Mouse (Mus musculus): Measurements from ENCODE around the gene Cdc42ep4. TPM values are rescaled to one million over a fixed set of nuclear protein-coding genes. Genes with fewer than 3 reads are reported as not detected.
A peak's percentile ranks its signal among the peaks of the same experiment; 100 is the strongest.

The Cdc42ep4 gene
- polyA plus RNA-seq, 1 experiment from 2014 or later, result 91.4 TPM

DNA sequence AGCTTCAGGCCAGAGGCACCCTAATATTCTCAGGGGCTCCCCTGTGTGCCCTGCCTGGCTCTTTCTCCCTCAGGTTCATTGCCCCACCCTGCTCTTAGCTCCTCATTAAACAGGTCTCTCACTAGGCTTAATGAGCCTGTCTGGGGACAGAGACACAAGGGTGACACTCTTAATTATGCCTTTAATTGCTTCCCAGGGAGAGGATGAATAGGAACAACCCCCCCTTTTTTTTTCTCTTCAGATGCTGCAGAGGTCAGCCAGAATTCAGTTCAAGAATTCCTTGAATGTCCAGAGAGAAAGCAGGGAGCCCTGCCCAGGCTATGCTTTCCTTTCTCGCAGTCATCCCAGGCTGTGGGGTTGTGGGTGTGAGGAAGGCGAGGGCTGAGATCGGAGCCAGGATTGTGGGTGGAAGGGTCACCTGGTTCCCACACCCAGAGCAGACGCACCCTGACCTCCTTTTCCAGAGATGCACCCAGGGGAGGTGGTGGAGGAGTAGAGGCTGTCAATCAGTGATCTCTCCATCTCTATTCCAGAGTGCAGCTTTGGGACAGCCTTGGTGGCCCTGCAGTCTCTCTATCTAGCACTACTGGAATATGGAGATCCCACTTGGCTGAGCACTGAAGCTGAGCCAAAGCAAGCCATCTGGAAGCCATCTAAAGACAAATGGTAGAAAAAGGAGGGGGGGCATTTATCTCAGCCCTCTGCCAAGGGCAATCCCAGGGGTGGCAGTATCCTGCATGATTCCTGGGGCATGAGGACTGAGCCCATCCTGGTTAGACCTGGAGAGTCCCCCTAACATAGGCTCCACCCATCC, 26.2 kb downstream of the Cdc42ep4 start:
- 87% methylated on average over 4 of the region's 4 CpGs for WGBS
- no peak for DNase-seq (ENCODE audit: low spot score)

DNA sequence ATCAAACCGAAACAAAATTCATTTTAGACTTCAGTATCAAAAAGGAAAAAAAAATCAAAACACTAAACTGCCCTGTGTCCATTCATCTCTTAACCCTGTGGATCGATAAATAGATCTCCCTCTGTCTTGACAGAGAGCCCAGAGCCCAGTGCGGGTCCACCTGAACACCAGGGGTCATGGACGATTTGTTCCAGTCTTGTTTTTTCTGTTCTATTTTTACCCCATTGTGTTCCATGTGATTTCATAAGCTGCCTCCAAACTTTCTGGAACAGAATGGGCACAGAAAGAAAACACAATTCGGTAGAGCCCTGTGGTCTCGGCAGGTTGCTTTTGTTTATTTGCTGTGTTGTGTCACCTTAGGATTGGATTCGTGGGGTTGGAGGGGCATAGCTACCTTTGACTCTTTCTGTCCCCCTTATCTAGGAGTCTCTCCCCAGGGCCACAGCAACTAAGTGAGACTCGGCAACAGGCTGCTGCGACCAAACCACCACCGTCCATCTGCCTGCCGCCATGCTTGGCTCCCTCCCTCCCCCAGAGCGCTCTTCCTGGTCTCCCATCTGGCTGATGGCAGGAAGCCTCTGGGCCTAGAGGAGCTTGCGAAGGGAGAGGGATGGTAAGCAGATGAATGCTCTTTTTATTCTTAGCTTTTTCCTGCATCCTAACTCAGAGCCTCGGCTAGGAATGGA, 29.1 kb downstream of the Cdc42ep4 start:
- Histone ChIP-seq H3K36me3 (peaks cover 48% of the 10 kb centered on the region), H3K27me3 (ENCODE audit: low read depth, poor library complexity, severe bottlenecking) (no peaks in the 10 kb centered on the region), H3K4me3 (no peak overlapping the region), H3K4me1 (peaks cover 22% of the 10 kb centered on the region), H3K9me3 (replicated peaks) (no peaks in the 10 kb centered on the region), H3K27ac (replicated peaks) (no peak overlapping the region)
- WGBS, result 81% methylated on average over 14 of the region's 14 CpGs
- no peak for DNase-seq (ENCODE audit: low spot score)

More for the DNA sequence above, 26.2 kb downstream of the Cdc42ep4 start:
- no peak overlapping the region for H3K4me3 ChIP-seq
- H3K27me3 ChIP-seq (ENCODE audit: low read depth, poor library complexity, severe bottlenecking), result no peaks in the 10 kb centered on the region
- H3K36me3 ChIP-seq, result peaks cover 77% of the 10 kb centered on the region
- peaks cover 21% of the 10 kb centered on the region; the same call in 1 of the 2 replicates for H3K4me1 ChIP-seq
- no peaks in the 10 kb centered on the region for H3K9me3 ChIP-seq (replicated peaks)
- peak overlapping the region; percentile 33; the same call in 1 of the 2 replicates for H3K27ac ChIP-seq (replicated peaks)

DNA sequence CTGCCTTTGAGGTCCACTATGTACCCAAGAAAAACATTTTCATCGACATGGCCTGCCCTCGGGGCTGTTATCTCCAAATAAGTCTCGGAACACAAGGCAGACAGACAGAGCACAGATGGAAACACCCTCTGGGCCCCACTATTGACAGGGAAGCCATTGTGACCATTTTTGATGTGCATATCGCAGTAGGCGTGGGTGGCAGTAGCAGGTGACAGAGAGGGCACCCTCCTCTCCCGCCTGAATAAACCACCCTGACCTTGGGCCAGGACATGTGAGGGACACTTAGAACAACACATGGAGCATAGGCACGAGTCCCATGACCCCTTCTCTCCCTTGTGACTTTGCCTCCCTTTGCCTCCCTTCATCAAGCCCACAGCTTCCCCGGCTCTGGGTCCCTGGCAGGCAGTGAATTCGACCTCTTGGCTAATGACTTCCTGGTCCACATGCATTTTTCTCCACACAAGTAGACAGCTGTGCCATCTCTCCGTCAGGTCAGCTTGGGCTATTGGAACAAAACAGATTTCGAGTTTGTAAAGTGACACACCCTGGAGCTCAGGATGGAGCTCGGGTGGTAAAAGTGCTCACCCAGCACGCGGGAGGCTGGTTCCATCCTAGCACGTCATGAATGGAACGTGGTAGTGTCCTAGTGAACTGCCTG, 33.8 kb downstream of the Cdc42ep4 start:
- DNase-seq (ENCODE audit: low spot score), result no peak
- Histone ChIP-seq H3K9me3 (replicated peaks) (no peaks in the 10 kb centered on the region), H3K4me1 (peaks cover 25% of the 10 kb centered on the region), H3K4me3 (no peak overlapping the region), H3K36me3 (0 out of 2 replicates have a peak, but pooled peaks cover 2% of the 10 kb centered on the region), H3K27me3 (ENCODE audit: low read depth, poor library complexity, severe bottlenecking) (no peaks in the 10 kb centered on the region), H3K27ac (replicated peaks) (no peak overlapping the region; the same call in 1 of the 2 replicates)
- 76% methylated on average over 16 of the region's 16 CpGs for WGBS

DNA sequence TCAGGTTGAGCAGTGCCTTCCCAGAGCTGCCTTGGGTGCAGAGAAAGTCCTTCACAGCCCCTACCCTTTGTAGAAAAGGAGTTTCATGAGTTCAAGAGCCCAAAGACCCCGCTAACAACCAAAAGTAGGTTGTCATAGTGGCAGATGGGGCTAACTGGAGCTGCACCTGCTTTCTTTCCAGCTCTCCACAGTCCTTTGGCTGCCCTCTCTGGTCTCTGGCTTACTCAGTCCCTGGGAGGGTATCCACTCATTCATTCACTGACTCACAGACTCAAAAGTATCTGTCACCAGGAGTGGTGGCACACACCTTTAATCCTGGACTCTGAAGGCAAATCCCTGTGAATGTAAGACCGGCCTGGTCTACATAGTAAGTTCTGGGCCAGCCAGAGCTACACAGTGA, 35.5 kb downstream of the Cdc42ep4 start:
- Histone ChIP-seq H3K27ac (replicated peaks) (no peak overlapping the region), H3K4me3 (no peak overlapping the region), H3K27me3 (ENCODE audit: low read depth, poor library complexity, severe bottlenecking) (no peaks in the 10 kb centered on the region; the same call in 1 of the 2 replicates), H3K4me1 (peaks cover 25% of the 10 kb centered on the region), H3K9me3 (replicated peaks) (no peaks in the 10 kb centered on the region), H3K36me3 (no peaks in the 10 kb centered on the region)
- no peak for DNase-seq (ENCODE audit: low spot score)
- 91% methylated on average over 2 of the region's 2 CpGs for WGBS

DNA sequence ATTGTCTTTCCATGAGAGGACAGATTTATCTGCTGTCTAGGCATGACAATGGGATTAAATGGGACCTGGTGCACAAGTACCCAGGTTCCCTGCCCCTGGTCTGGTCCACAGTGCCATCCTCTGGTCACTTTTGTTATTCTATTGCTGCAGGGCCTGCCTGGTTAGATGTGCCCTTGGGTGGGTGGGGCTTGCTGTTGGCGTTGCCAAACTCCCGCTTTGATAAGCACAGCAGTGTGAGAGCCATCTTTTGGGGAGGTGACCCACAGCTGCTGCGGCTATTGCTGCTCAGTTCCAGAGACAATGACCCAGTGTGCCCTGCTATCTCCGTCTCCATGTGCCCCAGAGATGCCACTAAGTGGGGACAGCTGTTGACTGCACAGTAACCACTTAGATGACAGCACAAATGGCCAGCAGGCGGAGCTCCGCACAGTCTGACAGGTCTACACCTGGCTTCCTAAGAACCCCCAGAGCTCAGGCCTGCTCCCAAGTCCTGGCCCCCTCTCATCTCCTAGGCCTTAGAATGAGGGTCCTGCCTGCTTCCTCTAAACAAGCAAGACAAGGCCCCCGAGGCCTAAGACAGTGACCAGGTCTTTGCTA, 36.5 kb downstream of the Cdc42ep4 start:
- H3K4me3 ChIP-seq, result no peak overlapping the region
- no peaks in the 10 kb centered on the region for H3K9me3 ChIP-seq (replicated peaks)
- WGBS, result 60% methylated on average over 7 of the region's 7 CpGs
- no peaks in the 10 kb centered on the region; the same call in 1 of the 2 replicates for H3K27me3 ChIP-seq (ENCODE audit: low read depth, poor library complexity, severe bottlenecking)
- H3K36me3 ChIP-seq, result no peaks in the 10 kb centered on the region
- no peak for DNase-seq (ENCODE audit: low spot score)
- peaks cover 34% of the 10 kb centered on the region for H3K4me1 ChIP-seq
- H3K27ac ChIP-seq (replicated peaks), result no peak overlapping the region

DNA sequence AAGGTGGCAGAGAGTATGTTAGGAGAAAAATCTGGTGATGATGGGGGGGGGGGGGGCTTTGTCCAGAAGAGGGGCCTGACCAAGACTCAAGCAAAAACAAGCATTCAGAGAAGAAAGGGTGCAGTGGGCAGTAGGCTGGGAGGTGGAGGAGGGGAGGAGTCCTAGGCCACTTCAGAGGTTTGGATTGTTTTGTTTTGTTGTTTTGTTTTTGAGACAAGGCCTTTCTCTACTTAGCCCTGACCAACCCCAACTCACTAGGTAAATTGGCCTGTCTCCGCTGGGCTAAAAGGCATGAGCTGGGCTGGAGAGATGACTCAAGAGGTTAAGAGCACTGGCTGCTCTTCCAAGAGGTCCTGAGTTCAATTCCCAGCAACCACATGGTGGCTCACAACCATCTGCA, 40.6 kb downstream of the Cdc42ep4 start:
- Histone ChIP-seq H3K27ac (replicated peaks) (peak overlapping the region; percentile 86), H3K27me3 (ENCODE audit: low read depth, poor library complexity, severe bottlenecking) (peaks cover 24% of the 10 kb centered on the region), H3K4me1 (peaks cover 37% of the 10 kb centered on the region), H3K4me3 (peak overlapping the region; percentile 32; the same call in 1 of the 2 replicates), H3K9me3 (replicated peaks) (0 out of 2 replicates have a peak, but pooled peaks cover 5% of the 10 kb centered on the region), H3K36me3 (peaks cover 12% of the 10 kb centered on the region)
- WGBS, result 57% methylated on average over 1 of the region's 1 CpGs
- DNase-seq (ENCODE audit: low spot score), result no peak

DNA sequence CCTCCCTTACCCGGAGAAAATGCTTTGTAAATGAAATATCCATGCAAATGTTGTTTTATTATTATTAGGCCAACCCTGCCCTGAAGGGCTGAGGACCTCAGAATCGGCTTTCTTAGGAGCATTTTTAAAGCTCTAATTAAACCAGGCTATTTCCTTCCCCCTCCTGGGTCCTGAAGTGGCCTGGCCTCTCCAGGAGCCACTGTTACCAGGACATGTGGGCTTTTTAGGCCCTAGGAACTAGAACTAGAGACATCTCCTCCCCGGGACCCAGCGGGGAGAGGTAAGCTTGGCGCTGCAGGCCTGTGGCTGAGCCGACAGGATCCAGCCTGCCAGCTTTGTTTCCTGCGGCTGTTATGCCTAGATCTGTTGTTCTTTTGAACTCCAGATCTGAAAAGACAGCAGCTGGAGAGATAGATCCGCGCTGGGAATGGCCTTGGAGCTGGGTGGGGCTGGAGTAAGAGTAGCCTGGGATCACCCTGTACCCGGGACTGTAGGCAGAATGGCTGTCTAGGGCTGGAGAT, 41.4 kb downstream of the Cdc42ep4 start:
- Histone ChIP-seq H3K4me3 (peak overlapping the region; percentile 32), H3K4me1 (peaks cover 37% of the 10 kb centered on the region), H3K9me3 (replicated peaks) (0 out of 2 replicates have a peak, but pooled peaks cover 5% of the 10 kb centered on the region), H3K36me3 (peaks cover 12% of the 10 kb centered on the region), H3K27ac (replicated peaks) (peak overlapping the region; percentile 86), H3K27me3 (ENCODE audit: low read depth, poor library complexity, severe bottlenecking) (peaks cover 24% of the 10 kb centered on the region)
- peak; percentile 69 for DNase-seq (ENCODE audit: low spot score)
- under 1% methylated on average over 10 of the region's 10 CpGs for WGBS

DNA sequence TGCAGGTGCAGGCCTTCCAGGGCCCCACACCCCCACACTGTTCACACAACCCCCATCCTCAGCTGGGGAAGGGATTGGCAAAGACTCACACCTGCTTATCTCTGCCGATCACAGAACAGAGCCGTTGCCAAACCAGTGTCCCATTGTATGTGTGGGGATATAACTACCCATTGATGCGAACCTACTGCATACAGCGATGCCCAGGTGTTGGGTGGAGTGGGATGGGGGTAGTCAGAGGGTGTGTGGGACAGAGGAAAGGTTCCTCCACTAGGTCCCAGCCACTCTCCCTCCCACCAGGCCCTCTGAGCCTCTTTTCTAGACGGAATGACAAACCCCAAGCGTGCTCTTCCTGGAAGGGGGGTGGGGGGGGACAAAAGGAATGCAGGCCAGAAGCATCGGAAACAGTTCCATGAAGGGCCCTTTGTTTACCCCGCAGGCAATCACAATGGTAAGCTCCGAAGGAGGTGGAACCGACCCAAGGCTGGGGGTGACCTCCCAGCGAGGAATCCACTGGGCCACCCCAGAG, 41.9 kb downstream of the Cdc42ep4 start, which contains the start of gene Cpsf4l:
Gene Cpsf4l (minus strand): TSS at position 287 of the 526 bp plus-strand sequence.
- Histone ChIP-seq H3K36me3 (peaks cover 12% of the 10 kb centered on the region), H3K4me3 (peak within 1 kb of the TSS; percentile 32), H3K9me3 (replicated peaks) (0 out of 2 replicates have a peak, but pooled peaks cover 5% of the 10 kb centered on the region), H3K4me1 (peaks cover 37% of the 10 kb centered on the region), H3K27me3 (ENCODE audit: low read depth, poor library complexity, severe bottlenecking) (peaks cover 24% of the 10 kb centered on the region), H3K27ac (replicated peaks) (peak within 1 kb of the TSS; percentile 86)
- WGBS, result 3% methylated on average over 11 of the region's 11 CpGs
- peak; percentile 65 for DNase-seq (ENCODE audit: low spot score)

DNA sequence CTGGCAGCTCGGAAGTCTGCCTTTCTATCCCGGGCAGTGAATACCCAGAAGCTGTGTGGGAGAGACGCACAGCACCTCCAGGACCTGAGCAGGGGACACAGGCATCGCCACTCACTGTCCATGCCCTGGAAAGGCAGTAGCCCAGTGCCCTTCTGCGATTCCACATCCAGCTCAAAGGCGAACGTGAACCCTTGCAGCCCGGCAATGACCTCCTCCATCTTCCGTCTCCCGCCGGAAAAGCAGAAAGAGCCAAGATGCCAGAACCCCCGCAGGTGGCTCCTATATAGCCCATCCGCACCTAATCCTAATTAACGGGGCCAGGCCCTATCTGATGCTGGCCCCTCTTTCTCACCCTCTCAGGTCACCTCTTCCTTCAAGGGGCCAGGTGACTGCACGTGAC, 42.4 kb downstream of the Cdc42ep4 start:
- H3K27me3 ChIP-seq (ENCODE audit: low read depth, poor library complexity, severe bottlenecking), result peaks cover 24% of the 10 kb centered on the region
- H3K36me3 ChIP-seq, result peaks cover 12% of the 10 kb centered on the region
- H3K27ac ChIP-seq (replicated peaks), result peak overlapping the region; percentile 86
- H3K9me3 ChIP-seq (replicated peaks), result 0 out of 2 replicates have a peak, but pooled peaks cover 5% of the 10 kb centered on the region
- peaks cover 33% of the 10 kb centered on the region for H3K4me1 ChIP-seq
- H3K4me3 ChIP-seq, result peak overlapping the region; percentile 23; the same call in 1 of the 2 replicates
- 9% methylated on average over 15 of the region's 15 CpGs for WGBS
- DNase-seq (ENCODE audit: low spot score), result no peak

DNA sequence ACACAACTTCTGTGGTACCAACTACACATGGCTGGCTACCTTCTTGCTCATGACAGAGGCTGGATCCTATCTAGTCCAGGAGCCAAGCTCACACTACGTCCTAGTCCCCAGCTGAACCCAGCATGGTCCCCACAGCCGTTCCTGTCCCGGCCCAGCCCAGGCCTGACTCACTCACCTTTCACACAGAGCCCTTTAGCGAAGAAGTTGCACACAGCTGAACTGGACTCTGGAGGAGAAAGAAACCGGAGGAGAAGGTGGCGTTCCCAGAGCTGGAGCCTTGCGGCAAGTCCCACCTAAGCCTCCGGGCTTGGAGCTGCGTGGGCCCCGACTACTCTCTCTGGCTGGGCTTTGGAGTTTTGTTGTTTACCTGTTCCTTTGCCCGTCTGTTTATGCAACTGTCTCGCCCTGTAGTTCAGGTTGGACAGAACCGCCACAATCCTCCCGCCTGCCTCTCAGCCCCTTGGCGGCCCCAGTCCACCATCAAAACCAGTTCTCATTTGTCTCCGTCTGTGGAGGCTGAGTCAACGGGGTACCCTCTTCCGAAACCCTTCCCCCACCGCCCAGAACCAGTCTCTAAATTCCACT, 43.0 kb downstream of the Cdc42ep4 start:
- H3K9me3 ChIP-seq (replicated peaks), result 0 out of 2 replicates have a peak, but pooled peaks cover 5% of the 10 kb centered on the region
- no peak for DNase-seq (ENCODE audit: low spot score)
- H3K36me3 ChIP-seq, result peaks cover 12% of the 10 kb centered on the region
- H3K27me3 ChIP-seq (ENCODE audit: low read depth, poor library complexity, severe bottlenecking), result peaks cover 24% of the 10 kb centered on the region
- peaks cover 28% of the 10 kb centered on the region for H3K4me1 ChIP-seq
- H3K27ac ChIP-seq (replicated peaks), result peak overlapping the region; percentile 86
- 47% methylated on average over 19 of the region's 19 CpGs for WGBS
- H3K4me3 ChIP-seq, result 0 out of 2 replicates have a peak overlapping the region, but pooled peaks have one; percentile 23

DNA sequence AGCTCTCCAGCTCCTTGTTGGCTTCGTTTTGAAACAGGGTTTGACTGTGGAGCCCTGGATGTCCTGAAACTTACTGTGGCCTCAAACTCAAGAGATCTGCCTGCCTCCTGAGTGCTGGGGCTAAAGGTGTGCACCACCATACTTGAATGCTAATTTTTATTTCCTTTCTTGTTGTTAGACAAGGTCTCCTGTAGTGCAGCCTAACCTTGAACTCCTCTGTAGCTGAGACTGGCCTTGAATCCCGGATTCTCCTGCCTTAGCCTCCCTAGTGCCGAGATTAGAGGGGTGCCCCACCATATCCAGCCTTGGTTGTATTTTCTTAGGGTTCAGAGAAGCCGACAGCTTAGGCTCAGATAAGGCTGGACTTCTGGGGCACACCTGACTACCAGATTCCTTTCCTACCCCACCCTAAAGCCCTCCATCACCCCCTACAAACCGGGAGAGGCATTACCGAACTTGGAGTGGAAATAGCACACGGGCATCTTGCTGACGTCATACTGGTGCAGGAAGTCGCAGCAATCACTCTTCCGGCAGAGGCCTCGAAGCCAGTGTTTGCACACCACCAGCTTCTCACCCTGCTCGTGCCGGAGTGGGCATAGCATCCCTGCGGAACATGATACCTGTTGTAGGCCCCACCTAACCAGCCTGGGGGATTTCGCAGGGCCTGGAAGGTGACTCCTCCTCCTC, 45.6 kb downstream of the Cdc42ep4 start:
- H3K9me3 ChIP-seq (replicated peaks), result 0 out of 2 replicates have a peak, but pooled peaks cover 5% of the 10 kb centered on the region
- H3K4me3 ChIP-seq, result no peak overlapping the region
- H3K4me1 ChIP-seq, result peaks cover 26% of the 10 kb centered on the region
- 89% methylated on average over 15 of the region's 15 CpGs for WGBS
- no peak for DNase-seq (ENCODE audit: low spot score)
- peaks cover 24% of the 10 kb centered on the region for H3K27me3 ChIP-seq (ENCODE audit: low read depth, poor library complexity, severe bottlenecking)
- peaks cover 14% of the 10 kb centered on the region for H3K36me3 ChIP-seq
- no peak overlapping the region for H3K27ac ChIP-seq (replicated peaks)
